Mouse (Mus musculus): ENCODE data around the gene Slc41a2.

DNA sequence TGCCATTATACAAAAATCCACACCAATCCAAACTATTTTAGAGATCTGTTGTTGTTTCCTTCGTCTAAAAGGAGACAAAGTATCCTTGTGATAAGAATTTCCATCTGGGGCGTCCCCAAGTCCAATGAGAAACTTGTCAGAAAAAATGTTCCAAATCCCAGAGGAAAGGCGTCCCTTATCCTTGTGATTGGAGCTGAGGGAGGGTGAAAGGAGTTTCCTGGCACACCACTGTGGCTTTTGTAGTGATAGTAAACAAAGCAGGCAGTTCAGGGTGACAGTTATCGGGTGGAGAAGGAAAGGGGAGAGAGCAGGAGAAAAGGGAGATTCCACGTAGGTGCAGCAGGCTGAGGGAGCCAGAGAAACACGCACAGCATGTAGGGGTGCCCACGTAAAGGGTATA, 9.8 kb upstream of the Slc41a2 start:
- TF ChIP-seq CTCF (conservative IDR thresholded peaks at IDR 0.05 in 1 of 2, IDR thresholded peaks at IDR 0.05 in 1 of 2; ENCODE audit: low read depth in 2 of 2, low read length in 2 of 2) (no peak), JUN (IDR thresholded peaks at IDR 0.05; ENCODE audit: insufficient read depth, low read depth, low read length) (no peak)

Measured in CH12.LX (cell line).